Mouse (Mus musculus) c-Kit-positive CD71-positive TER-119-positive erythroid progenitor cells, embryonic 14.5 days (primary cell): Measurements from ENCODE around the gene P4hb.
A peak's percentile ranks its signal among the peaks of the same experiment; 100 is the strongest.
"Not testable (repeated sequence)": the region's sequence is repeated elsewhere in the genome, so short reads cannot be mapped to it uniquely, and the experiment has no call there.

Source experiments
- DNase-seq: peaks from one replicate; pipeline ENCODE4 v3.0.0-alpha.2; 2013; ENCODE audit warnings: low spot score

Gene P4hb

GRCm38 (mm10) chr11:120538955-120539284, 34.1 kb downstream of the P4hb start:
- DNase-seq = no peak

GRCm38 (mm10) chr11:120538485-120538884, 34.6 kb downstream of the P4hb start:
- DNase-seq = no peak

GRCm38 (mm10) chr11:120535804-120536203, 37.2 kb downstream of the P4hb start:
- DNase-seq = no peak

- DNase-seq = no peak
Observed at GRCm38 (mm10) chr11:120535145-120535544, 37.9 kb downstream of the P4hb start.

- no peak for DNase-seq
Observed at GRCm38 (mm10) chr11:120534093-120534492, 39.0 kb downstream of the P4hb start.

GRCm38 (mm10) chr11:120531646-120532045, 41.4 kb downstream of the P4hb start:
- DNase-seq = no peak

- no peak for DNase-seq
Observed at GRCm38 (mm10) chr11:120530085-120530964, 42.7 kb downstream of the P4hb start, which contains the start of gene Gcgr. Gcgr (plus strand) TSS chr11:120530699.

- DNase-seq = no peak
Observed at GRCm38 (mm10) chr11:120528903-120529302, 44.1 kb downstream of the P4hb start.

GRCm38 (mm10) chr11:120527690-120528354, 45.2 kb downstream of the P4hb start:
- no peak for DNase-seq

- DNase-seq = no peak
Observed at GRCm38 (mm10) chr11:120525959-120526358, 47.1 kb downstream of the P4hb start.

GRCm38 (mm10) chr11:120522581-120522980, 50.5 kb downstream of the P4hb start:
- DNase-seq = no peak

GRCm38 (mm10) chr11:120520967-120521540, 52.0 kb downstream of the P4hb start:
- DNase-seq = peak; percentile 50

GRCm38 (mm10) chr11:120520498-120520897, 52.6 kb downstream of the P4hb start:
- no peak for DNase-seq

GRCm38 (mm10) chr11:120519738-120520137, 53.3 kb downstream of the P4hb start:
- DNase-seq = no peak

- DNase-seq = peak; percentile 73
Observed at GRCm38 (mm10) chr11:120518558-120518957, 54.5 kb downstream of the P4hb start.

GRCm38 (mm10) chr11:120518027-120518426, 55.0 kb downstream of the P4hb start:
- DNase-seq = no peak

GRCm38 (mm10) chr11:120517147-120517546, 55.9 kb downstream of the P4hb start:
- no peak for DNase-seq

- peak; percentile 73 for DNase-seq
Observed at GRCm38 (mm10) chr11:120515611-120516010, 57.4 kb downstream of the P4hb start.

- DNase-seq = not testable (repeated sequence)
Observed at GRCm38 (mm10) chr11:120514262-120514661, 58.8 kb downstream of the P4hb start.

GRCm38 (mm10) chr11:120512790-120513453, 60.1 kb downstream of the P4hb start:
- DNase-seq = no peak

- DNase-seq = no peak
Observed at GRCm38 (mm10) chr11:120510375-120511030, 62.5 kb downstream of the P4hb start.
